Mouse (Mus musculus) erythroblast, embryonic 14.5 days (primary cell): ENCODE measurements around the gene Kcns1. TPM values are rescaled to one million over a fixed set of nuclear protein-coding genes. Genes with fewer than 3 reads are reported as not detected.

Experiments used
- H3K27me3 ChIP-seq: 2 replicates; pipeline ENCODE4 v1.6.1; 2012; ENCODE audit warnings: inconsistent platforms; ENCODE audit not compliant: control insufficient read depth
- H3K36me3 ChIP-seq: 2 replicates; pipeline ENCODE4 v1.6.1; 2012; ENCODE audit warnings: mild to moderate bottlenecking, inconsistent platforms; ENCODE audit not compliant: control insufficient read depth
- H3K4me1 ChIP-seq: 2 replicates; pipeline ENCODE4 v1.6.1; 2012; ENCODE audit warnings: inconsistent platforms; ENCODE audit not compliant: control insufficient read depth
- H3K4me3 ChIP-seq: replicated peaks from 2 replicates; pipeline ENCODE3; 2012; ENCODE audit warnings: moderate library complexity, mild to moderate bottlenecking, inconsistent platforms
- H3K9me3 ChIP-seq: 2 replicates; pipeline ENCODE4 v1.6.1; 2012; ENCODE audit warnings: low read length, inconsistent platforms, mixed read lengths; ENCODE audit not compliant: control insufficient read depth
- GATA1 ChIP-seq: IDR thresholded peaks from 2 replicates; pipeline ENCODE4 v1.6.1; 2012; ENCODE audit warnings: low read length, inconsistent platforms, mixed read lengths
- TAL1 ChIP-seq: IDR thresholded peaks from 3 replicates; pipeline ENCODE4 v1.6.1; 2012; ENCODE audit warnings: low read length, inconsistent platforms, mixed read lengths
- polyA plus RNA-seq: library from polyadenylated mRNA; stranded (reverse); fragments of >175 nt; gene quantifications from 2 replicates; pipeline ENCODE4 v1.2.3, GENCODE M21; 2012

Gene Kcns1
- polyA plus RNA-seq, 1 experiment: not detected

DNA sequence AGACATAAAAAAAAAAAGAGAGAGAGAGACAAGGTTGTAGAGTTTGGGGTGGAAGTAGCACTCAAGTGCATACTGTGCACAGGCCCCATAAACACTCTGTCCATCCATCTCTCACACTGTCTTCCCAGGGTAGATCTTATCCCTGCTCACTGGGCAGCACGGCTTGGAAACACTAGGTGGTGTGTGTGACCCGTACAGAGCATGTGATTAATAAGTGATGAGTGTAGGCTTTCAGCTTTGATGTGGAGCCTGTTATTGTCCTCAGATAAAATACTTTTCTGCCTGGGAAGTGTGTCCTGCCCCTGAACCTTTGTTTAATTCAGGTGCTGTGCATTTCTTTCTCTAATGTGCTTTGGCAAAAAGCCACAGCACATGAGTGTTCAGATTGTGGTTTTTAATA, 34.5 kb downstream of the Kcns1 start:
- H3K9me3 ChIP-seq: no peaks in the 10 kb centered on the region
- TF ChIP-seq GATA1 (no peak), TAL1 (no peak)
- H3K4me3 ChIP-seq: no peak overlapping the region
- no peaks in the 10 kb centered on the region for H3K27me3 ChIP-seq
- peaks cover 18% of the 10 kb centered on the region for H3K36me3 ChIP-seq
- H3K4me1 ChIP-seq: no peaks in the 10 kb centered on the region

DNA sequence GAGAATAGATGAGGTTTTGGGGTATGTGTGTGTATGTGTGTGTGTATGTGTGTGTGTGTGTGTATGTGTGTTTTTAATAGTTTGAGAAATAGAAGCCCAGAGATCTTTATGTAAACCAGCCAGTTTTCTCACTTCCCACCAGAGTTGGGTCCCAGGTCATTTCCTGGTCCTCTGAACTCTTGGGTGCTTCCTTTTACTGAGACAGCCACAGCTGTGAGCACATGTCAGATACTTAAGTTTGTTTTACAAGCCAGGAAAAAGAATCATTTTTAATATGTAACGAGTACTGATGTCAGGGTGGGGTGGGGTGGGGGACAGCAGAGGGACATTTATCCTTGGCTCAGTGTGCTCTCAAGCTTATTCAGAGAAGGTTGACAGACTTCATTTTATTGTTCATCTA, 35.5 kb downstream of the Kcns1 start:
- TF ChIP-seq GATA1 (no peak), TAL1 (no peak)
- no peaks in the 10 kb centered on the region for H3K9me3 ChIP-seq
- no peak overlapping the region for H3K4me3 ChIP-seq
- H3K27me3 ChIP-seq: no peaks in the 10 kb centered on the region
- no peaks in the 10 kb centered on the region for H3K4me1 ChIP-seq
- peaks cover 22% of the 10 kb centered on the region for H3K36me3 ChIP-seq

DNA sequence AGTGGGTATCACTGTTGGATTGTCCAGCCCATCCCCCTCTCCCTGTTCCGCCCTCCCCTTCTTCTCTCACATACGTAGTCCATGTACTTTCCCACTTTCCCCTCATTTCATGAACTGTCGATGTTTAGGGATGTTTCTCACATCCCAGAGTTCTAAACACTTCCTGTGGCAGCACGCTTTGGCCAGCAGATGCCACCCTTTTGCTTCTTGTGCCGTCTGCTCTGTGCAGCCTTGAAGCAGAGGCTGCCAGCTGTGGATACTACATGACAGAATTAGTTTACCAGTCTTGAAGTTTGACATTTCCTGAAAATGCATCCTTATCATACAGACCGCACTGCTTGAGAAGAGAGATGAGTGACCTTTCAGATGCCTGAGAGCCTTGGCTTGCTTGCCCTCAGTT, 36.4 kb downstream of the Kcns1 start:
- TF ChIP-seq TAL1: no peak
- TF ChIP-seq GATA1: no peak
- Histone ChIP-seq H3K27me3 (no peaks in the 10 kb centered on the region), H3K36me3 (peaks cover 19% of the 10 kb centered on the region), H3K4me3 (no peak overlapping the region), H3K9me3 (no peaks in the 10 kb centered on the region), H3K4me1 (no peaks in the 10 kb centered on the region)

DNA sequence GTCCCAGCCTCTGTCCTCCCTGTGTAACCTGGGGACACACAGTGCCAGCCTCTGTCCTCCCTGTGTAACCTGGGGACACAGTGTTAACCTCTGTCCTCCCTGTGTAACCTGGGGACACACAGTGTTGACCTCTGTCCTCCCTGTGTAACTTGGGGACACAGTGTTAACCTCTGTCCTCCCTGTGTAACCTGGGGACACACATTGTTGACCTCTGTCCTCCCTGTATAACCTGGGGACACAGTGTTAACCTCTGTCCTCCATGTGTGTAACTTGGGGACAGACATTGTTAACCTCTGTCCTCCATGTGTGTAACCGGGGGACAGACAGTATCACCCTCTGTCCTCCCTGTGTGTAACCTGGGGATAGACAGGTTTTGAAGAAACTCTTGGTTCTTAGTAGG, 39.3 kb downstream of the Kcns1 start:
- Histone ChIP-seq H3K9me3 (no peaks in the 10 kb centered on the region), H3K27me3 (no peaks in the 10 kb centered on the region), H3K36me3 (peaks cover 26% of the 10 kb centered on the region), H3K4me1 (no peaks in the 10 kb centered on the region), H3K4me3 (no peak overlapping the region)
- TF ChIP-seq TAL1 (no peak), GATA1 (no peak)

DNA sequence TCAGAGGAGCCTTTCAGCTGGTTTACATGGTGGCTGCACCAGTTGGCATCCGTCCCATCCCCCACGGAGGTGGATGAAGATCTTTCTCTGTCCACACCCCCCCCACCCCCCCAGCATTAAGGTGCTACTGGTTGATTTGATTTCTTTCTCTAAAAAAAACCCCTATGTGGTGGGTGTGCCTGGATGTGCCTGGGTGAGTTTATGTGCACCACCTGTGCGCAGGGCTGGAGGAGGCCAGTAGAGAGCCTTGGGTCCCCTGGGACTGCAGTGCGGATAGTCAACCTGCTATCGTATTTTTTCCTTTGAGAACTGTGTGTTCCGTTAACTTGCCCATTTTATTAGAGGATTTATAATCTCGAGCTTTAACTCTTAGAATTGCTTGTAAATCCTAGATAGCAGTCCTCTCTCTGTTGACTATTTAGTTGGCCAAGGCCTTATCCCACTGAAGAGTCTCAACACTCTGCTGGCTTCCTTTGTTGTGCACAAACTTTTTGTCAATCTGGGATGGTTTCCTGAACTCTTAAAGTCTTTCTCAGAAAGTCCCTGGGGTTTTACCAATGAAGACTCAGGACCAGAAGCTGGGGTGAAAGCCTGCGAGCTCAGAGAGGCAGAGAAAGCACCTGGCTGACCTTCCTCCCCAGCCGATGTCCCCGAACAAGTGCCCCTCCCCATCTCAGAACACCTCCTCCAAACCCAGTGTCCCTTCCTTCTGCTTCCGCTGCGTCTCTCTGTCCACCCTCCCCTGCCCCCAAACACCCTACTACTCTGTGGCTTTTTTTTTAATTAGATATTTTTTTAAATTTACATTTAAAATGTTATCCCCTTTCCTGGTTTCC, 42.1 kb downstream of the Kcns1 start:
- no peak for TF ChIP-seq TAL1
- no peak for TF ChIP-seq GATA1
- Histone ChIP-seq H3K4me1 (no peaks in the 10 kb centered on the region), H3K9me3 (no peaks in the 10 kb centered on the region), H3K4me3 (no peak overlapping the region), H3K27me3 (no peaks in the 10 kb centered on the region), H3K36me3 (peaks cover 31% of the 10 kb centered on the region)

DNA sequence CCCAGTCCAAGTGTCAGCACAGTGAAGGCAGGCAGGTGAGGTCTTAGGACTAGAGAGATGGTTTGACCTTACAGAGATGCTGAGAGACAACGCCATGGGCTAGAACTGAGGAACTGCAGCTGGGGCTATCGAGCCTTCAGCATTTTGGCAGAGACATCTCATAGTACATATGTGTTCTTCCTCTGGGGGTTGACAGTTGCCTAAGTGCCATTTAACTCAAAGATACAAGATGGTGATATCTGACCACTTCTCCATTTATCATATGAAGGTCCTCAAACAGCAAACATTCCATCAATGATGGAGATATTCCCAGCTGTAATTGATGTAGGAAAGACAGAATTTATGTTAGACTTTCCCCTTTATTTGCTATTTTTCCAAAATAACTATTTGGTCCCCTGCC, 43.6 kb downstream of the Kcns1 start:
- H3K36me3 ChIP-seq: peaks cover 31% of the 10 kb centered on the region
- TF ChIP-seq GATA1 (no peak), TAL1 (no peak)
- no peaks in the 10 kb centered on the region for H3K9me3 ChIP-seq
- no peak overlapping the region for H3K4me3 ChIP-seq
- no peaks in the 10 kb centered on the region for H3K27me3 ChIP-seq
- no peaks in the 10 kb centered on the region for H3K4me1 ChIP-seq

DNA sequence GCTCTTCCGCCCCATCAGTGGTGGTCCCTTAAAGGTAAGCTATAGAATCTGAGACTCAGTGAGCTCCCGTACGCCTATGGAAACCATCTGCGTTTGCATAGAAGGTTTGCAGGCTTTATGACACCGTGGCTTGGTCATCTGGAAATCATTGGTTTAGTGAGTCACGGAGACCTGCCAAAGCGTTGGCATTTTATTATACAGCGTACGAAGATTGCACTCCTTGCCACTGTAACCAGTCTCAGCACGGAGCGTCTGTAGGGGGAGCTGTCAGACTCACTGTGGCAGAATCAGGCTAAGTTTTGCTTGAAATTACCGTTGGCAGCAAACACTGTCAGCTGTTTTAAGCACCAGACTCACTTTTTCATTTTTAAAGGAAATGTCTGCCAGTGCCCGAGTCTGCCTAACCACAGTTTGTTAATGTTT, 44.4 kb downstream of the Kcns1 start:
- Histone ChIP-seq H3K36me3 (peaks cover 30% of the 10 kb centered on the region), H3K4me3 (no peak overlapping the region), H3K27me3 (no peaks in the 10 kb centered on the region), H3K4me1 (no peaks in the 10 kb centered on the region), H3K9me3 (no peaks in the 10 kb centered on the region)
- no peak for TF ChIP-seq TAL1
- no peak for TF ChIP-seq GATA1

DNA sequence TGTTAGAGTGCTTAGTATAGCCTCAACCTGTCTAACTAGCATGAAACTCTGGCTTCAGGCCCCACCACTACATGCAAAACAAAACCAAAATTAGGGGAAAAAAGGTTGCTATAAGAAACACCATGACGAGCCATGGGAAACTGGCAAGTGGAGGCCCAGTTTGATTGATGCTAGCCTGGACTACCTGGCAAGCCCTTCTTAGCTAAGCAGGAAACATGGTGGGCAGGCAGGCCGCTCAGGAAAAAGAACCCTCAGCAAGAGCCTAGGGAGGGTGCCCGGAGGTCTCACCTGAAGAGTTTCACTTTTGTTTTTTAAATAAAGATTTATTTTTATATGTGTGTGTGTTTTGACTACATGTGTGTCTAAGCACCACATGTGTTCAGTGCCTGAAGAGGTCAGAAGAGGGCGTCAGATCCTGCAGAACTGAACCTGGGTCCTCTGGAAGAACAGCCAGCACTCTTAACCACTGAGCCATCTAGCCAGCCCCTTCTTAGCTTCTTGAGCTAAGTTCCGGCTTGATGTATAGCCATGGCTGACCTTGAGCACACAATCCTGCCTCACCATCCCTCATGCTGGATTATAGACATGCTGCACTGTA, 47.6 kb downstream of the Kcns1 start:
- H3K9me3 ChIP-seq: no peaks in the 10 kb centered on the region
- H3K27me3 ChIP-seq: no peaks in the 10 kb centered on the region
- no peaks in the 10 kb centered on the region for H3K4me1 ChIP-seq
- peaks cover 43% of the 10 kb centered on the region for H3K36me3 ChIP-seq
- no peak overlapping the region for H3K4me3 ChIP-seq
- TF ChIP-seq TAL1 (no peak), GATA1 (no peak)

DNA sequence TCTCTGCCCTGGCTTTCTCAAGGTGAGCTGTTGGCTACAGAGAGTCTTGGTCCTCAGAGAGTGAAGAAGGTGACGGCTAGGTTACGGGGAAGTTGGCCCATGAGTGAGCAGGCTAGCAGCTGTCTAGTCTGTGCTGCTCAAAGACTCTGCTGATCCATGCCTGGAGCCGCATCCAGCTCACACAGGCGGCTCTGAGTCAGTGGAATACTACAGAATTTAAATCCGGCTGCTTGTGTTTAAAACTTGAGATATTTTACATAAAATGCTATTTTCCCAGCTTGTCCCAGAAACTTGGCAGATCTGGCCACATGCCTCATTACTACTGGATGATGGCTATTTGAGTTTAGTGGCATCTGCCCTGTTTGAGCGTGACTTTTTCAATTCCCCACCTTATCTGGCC, 51.4 kb downstream of the Kcns1 start:
- TF ChIP-seq TAL1 (no peak), GATA1 (no peak)
- peaks cover 48% of the 10 kb centered on the region for H3K36me3 ChIP-seq
- H3K4me3 ChIP-seq: no peak overlapping the region
- H3K27me3 ChIP-seq: no peaks in the 10 kb centered on the region
- H3K4me1 ChIP-seq: no peaks in the 10 kb centered on the region
- no peaks in the 10 kb centered on the region for H3K9me3 ChIP-seq

DNA sequence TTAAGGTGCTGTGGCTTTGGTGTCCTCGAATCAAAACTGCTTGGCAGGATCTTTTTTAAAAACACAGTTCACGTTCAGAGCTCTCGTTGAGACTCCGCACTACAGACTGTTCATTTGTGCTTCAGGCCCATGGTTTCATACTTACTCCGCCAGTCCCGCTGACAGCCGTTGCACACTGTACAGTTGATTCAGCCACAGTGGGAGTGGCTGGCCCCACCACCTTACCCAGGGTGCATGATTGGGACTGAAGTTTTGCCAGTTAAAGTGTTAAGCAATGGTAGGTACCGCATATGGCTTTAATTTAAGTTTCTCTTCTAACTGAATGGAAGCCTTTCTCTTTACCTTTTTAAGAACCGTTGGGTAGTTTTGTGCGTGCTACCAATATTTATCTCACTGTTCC, 55.4 kb downstream of the Kcns1 start:
- H3K4me3 ChIP-seq: no peak overlapping the region
- H3K27me3 ChIP-seq: no peaks in the 10 kb centered on the region
- TF ChIP-seq TAL1 (no peak), GATA1 (no peak)
- no peaks in the 10 kb centered on the region for H3K9me3 ChIP-seq
- peaks cover 52% of the 10 kb centered on the region for H3K36me3 ChIP-seq
- no peaks in the 10 kb centered on the region for H3K4me1 ChIP-seq
